Mouse (Mus musculus): Measurements from ENCODE around the gene St7. TPM values are rescaled to one million over a fixed set of nuclear protein-coding genes. Genes with fewer than 3 reads are reported as not detected.
"Not testable (repeated sequence)": the region's sequence is repeated elsewhere in the genome, so short reads cannot be mapped to it uniquely, and the experiment has no call there.

The St7 gene
- total and polyA plus RNA-seq, 2 experiments from 2014 or later, result 41.9 to 67.3 TPM

DNA sequence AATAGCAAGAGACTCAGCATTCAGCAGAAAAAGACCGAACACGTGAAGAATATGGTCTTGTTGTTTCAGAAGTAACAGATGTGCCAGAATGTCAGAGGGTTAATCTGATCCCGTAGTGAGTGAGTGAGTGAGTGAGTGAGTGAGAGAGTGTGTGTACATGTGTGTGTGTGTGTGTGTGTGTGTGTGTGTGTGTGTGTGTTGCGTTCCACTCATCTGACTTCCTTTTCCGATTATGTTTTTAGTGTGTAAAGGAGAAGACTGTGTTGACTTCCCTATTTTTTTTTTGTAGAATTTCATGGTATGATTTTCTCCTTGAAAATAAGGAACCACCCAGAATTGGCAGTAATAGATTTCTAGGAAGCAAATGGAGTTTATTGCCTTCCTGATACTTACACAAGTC lies 4.1 kb upstream of the St7 start:
- no peak for ATAC-seq
- Histone ChIP-seq H3K27ac (ENCODE audit: low read depth, low read length) (no peak overlapping the region), H3K36me3 (ENCODE audit: insufficient read depth) (no peaks in the 10 kb centered on the region), H3K27me3 (ENCODE audit: insufficient read depth, low read length) (no peaks in the 10 kb centered on the region), H3K4me1 (ENCODE audit: insufficient read depth) (no peaks in the 10 kb centered on the region), H3K4me3 (ENCODE audit: low read depth, low read length) (no peak overlapping the region), H3K4me2 (ENCODE audit: low read depth) (no peak overlapping the region), H3K9me3 (ENCODE audit: low read length) (no peaks in the 10 kb centered on the region), H3K9ac (no peak overlapping the region)
- TF ChIP-seq CTCF (IDR thresholded peaks at IDR 0.05; ENCODE audit: low read depth), result no peak
- WGBS, result 78% methylated on average over 5 of the region's 5 CpGs
- no peak for DNase-seq

DNA sequence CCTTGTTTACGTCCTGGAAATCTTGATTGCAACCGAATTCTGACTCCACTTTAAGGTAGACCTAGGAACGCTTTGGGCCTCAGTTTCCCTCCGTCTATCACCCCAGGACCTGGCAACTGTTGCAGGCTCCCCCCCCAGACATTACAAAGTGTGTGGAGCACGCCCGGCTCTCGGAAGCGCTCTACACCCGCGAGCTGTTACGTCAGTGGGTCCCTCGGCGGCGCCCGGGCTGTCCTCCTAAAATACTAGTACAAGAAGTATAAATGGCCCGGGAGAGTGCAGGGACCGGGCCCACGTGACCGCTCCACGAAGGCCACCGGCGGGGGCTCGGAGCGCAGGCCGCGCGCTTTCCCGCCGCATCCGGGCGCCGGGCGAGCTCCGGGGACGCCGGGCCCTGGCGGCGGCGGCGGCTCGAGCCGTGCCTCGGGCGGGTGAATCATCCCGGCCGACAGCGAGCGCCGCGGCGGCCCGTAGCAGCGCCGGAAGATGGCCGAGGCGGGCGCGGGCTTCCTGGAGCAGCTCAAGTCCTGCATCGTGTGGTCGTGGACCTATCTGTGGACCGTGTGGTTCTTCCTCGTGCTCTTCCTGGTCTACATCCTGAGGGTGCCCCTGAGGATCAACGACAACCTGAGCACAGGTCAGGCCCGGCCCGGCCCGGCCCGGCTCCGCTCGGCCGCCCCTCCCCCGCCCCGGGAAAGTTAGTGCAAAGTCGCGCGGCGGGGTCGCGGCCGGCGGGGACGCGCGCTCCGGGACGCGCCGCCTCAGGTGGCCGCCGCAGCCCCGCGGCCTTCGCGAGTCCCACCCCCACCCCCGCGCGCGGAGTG lies 1.2 kb downstream of the St7 start:
- Histone ChIP-seq H3K9me3 (ENCODE audit: low read length) (no peaks in the 10 kb centered on the region), H3K4me2 (ENCODE audit: low read depth) (peak overlapping the region; percentile 89), H3K4me1 (ENCODE audit: insufficient read depth) (no peaks in the 10 kb centered on the region), H3K36me3 (ENCODE audit: insufficient read depth) (no peaks in the 10 kb centered on the region), H3K27me3 (ENCODE audit: insufficient read depth, low read length) (no peaks in the 10 kb centered on the region), H3K27ac (ENCODE audit: low read depth, low read length) (peak overlapping the region; percentile 83), H3K9ac (peak overlapping the region; percentile 70), H3K4me3 (ENCODE audit: low read depth, low read length) (peak overlapping the region; percentile 76)
- ATAC-seq, result peak; percentile 62
- WGBS, result 1% methylated on average over 85 of the region's 97 CpGs
- no peak for TF ChIP-seq CTCF (IDR thresholded peaks at IDR 0.05; ENCODE audit: low read depth)
- peak; percentile 61 for DNase-seq

DNA sequence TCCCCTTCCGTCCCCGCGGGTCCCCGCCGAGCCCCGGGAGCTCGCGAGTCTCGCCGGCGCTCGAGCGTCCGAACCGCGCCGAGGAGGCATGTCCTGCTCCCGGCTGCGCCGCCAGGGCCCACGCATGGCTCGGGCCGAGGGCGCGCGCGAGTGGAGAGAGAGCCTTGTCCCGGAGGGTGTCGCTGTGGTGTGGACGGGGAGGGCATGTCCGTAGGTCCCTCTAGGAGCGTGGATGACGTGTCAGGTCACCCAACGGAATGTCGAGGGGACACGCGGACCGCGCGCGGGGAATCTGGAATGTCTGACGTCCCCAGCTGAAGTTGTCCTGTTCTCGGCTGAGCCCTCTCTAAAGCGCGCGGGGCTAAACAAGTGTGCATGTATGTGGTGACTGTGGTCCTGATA lies 1.8 kb downstream of the St7 start:
- peak; percentile 53 for DNase-seq
- H3K27ac ChIP-seq (ENCODE audit: low read depth, low read length), result peak overlapping the region; percentile 83
- peak overlapping the region; percentile 89 for H3K4me2 ChIP-seq (ENCODE audit: low read depth)
- peak; percentile 61 for TF ChIP-seq CTCF (IDR thresholded peaks at IDR 0.05; ENCODE audit: low read depth)
- peak overlapping the region; percentile 70 for H3K9ac ChIP-seq
- H3K27me3 ChIP-seq (ENCODE audit: insufficient read depth, low read length), result no peaks in the 10 kb centered on the region
- under 1% methylated on average over 46 of the region's 46 CpGs for WGBS
- H3K4me1 ChIP-seq (ENCODE audit: insufficient read depth), result no peaks in the 10 kb centered on the region
- peak; percentile 79 for ATAC-seq
- peak overlapping the region; percentile 76 for H3K4me3 ChIP-seq (ENCODE audit: low read depth, low read length)
- H3K9me3 ChIP-seq (ENCODE audit: low read length), result no peaks in the 10 kb centered on the region
- H3K36me3 ChIP-seq (ENCODE audit: insufficient read depth), result no peaks in the 10 kb centered on the region

DNA sequence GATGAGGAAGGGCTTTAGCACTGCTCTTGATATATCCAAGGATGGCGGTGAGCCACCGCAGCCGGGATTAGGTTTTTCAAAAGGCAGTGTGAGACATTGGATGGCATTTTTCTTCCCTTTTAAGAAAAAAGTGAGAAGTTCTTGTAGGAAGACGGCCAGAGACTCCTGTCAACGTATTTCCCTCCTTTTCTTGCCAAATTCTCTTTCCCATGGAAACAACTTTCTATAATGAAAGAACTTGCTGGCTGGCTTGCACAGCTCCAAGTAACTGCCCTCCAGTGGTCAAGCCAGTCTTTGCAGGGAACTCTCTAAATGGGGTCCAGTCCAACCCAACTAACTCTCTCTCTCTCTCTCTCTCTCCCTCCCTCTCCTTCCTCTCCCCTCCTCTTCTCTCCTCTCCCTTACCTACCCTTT lies 3.6 kb downstream of the St7 start:
- Histone ChIP-seq H3K4me3 (ENCODE audit: low read depth, low read length) (no peak overlapping the region), H3K27me3 (ENCODE audit: insufficient read depth, low read length) (no peaks in the 10 kb centered on the region), H3K9ac (no peak overlapping the region), H3K27ac (ENCODE audit: low read depth, low read length) (peak overlapping the region; percentile 58; the same call in 1 of the 2 replicates), H3K4me2 (ENCODE audit: low read depth) (peak overlapping the region; percentile 27), H3K9me3 (ENCODE audit: low read length) (no peaks in the 10 kb centered on the region), H3K36me3 (ENCODE audit: insufficient read depth) (no peaks in the 10 kb centered on the region), H3K4me1 (ENCODE audit: insufficient read depth) (no peaks in the 10 kb centered on the region)
- ATAC-seq (peak; percentile 63), DNase-seq (peak; percentile 72)
- TF ChIP-seq CTCF (IDR thresholded peaks at IDR 0.05; ENCODE audit: low read depth), result peak; percentile 75
- WGBS, result 24% methylated on average over 5 of the region's 5 CpGs

DNA sequence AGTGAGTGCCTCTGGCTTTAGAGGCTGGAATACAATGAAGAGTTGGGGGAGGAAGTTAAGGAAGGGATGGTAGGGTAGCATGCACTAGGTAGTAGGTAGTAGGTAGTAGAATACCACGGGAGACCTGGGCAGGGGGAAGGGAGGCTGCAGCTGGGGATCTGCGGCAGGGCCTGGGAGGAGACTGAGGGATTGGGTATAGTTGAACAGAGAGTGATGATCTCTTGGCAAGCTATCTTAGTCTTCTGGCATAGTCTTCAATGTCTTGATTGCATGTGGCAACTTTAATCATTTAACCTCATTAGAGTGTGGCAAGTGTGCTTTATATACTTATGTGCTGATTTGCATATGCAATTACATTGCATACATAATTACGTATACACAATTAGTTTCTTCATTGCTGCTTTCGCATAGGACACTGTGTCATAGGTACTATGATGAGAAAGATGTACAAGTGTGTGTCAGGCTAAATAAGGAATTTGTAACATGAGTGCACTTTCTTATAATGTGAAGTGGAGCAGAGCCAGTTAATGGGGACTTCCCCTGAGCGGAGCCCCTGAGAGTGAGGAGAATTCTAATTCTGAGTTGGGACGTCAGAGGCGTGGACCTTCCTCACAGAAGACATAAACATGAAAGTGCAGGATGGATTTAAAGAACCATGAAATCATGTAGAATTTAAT lies 8.3 kb downstream of the St7 start:
- H3K4me2 ChIP-seq (ENCODE audit: low read depth), result no peak overlapping the region
- no peaks in the 10 kb centered on the region for H3K9me3 ChIP-seq (ENCODE audit: low read length)
- no peaks in the 10 kb centered on the region for H3K27me3 ChIP-seq (ENCODE audit: insufficient read depth, low read length)
- no peak for TF ChIP-seq CTCF (IDR thresholded peaks at IDR 0.05; ENCODE audit: low read depth)
- ATAC-seq (no peak), DNase-seq (no peak)
- no peaks in the 10 kb centered on the region for H3K4me1 ChIP-seq (ENCODE audit: insufficient read depth)
- 21% methylated on average over 7 of the region's 7 CpGs for WGBS
- H3K27ac ChIP-seq (ENCODE audit: low read depth, low read length), result no peak overlapping the region
- no peak overlapping the region for H3K4me3 ChIP-seq (ENCODE audit: low read depth, low read length)
- no peak overlapping the region for H3K9ac ChIP-seq
- no peaks in the 10 kb centered on the region for H3K36me3 ChIP-seq (ENCODE audit: insufficient read depth)

DNA sequence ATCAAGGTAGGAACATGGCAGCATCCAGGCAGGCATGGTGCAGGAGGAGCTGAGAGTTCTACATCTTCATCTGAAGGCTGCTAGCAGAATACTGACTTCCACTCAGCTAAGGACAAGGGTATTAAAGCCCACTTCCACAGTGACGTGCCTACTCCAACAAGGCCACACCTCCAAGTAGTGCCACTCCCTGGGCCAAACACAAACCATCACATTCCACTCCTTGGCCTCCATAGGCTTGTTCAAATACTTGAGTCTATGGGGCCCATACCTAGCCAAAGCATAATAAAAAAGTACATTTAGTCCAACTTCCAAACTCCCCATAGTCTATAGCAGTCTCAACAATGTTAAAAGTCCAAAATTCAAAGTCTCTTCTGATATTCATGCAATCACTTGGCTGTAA lies 11.3 kb downstream of the St7 start:
- not testable (repeated sequence) for H3K36me3 ChIP-seq (ENCODE audit: insufficient read depth); ATAC-seq; H3K9me3 ChIP-seq (ENCODE audit: low read length); H3K27ac ChIP-seq (ENCODE audit: low read depth, low read length); H3K4me3 ChIP-seq (ENCODE audit: low read depth, low read length); H3K4me1 ChIP-seq (ENCODE audit: insufficient read depth); DNase-seq; H3K4me2 ChIP-seq (ENCODE audit: low read depth); H3K9ac ChIP-seq; H3K27me3 ChIP-seq (ENCODE audit: insufficient read depth, low read length)
- WGBS, result 80% methylated on average over 1 of the region's 1 CpGs

DNA sequence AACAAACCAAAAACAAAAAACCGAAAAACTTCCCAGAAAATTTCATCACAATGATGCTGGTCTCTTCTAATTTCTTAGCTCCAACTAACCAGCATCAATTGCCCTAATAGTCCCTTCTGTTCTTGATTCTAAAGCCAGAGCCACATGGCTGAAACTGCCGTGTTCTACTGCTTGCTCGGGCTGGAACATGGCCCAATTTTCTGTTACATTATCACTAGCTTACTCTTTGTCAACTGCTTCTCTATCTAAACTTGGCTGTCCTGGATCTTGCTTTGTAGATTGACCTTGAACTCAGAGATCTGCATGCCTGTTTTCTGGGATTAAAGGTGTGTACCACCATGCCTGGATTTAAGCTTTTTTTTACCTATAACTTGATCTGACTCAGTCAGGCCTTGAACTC lies 13.2 kb downstream of the St7 start:
- no peak overlapping the region for H3K27ac ChIP-seq (ENCODE audit: low read depth, low read length)
- ATAC-seq, result no peak

More for the DNA sequence above, 13.2 kb downstream of the St7 start:
- WGBS, result 78% methylated on average over 3 of the region's 3 CpGs
- Histone ChIP-seq H3K36me3 (ENCODE audit: insufficient read depth) (no peaks in the 10 kb centered on the region), H3K4me3 (ENCODE audit: low read depth, low read length) (no peak overlapping the region), H3K9me3 (ENCODE audit: low read length) (no peaks in the 10 kb centered on the region), H3K27me3 (ENCODE audit: insufficient read depth, low read length) (no peaks in the 10 kb centered on the region), H3K4me1 (ENCODE audit: insufficient read depth) (no peaks in the 10 kb centered on the region), H3K9ac (no peak overlapping the region), H3K4me2 (ENCODE audit: low read depth) (no peak overlapping the region)
- no peak for DNase-seq
- TF ChIP-seq CTCF (IDR thresholded peaks at IDR 0.05; ENCODE audit: low read depth), result no peak
